Mouse (Mus musculus): ENCODE results near the gene R3hdm4. TPM values are rescaled to one million over a fixed set of nuclear protein-coding genes. Genes with fewer than 3 reads are reported as not detected.

The R3hdm4 gene
- polyA plus RNA-seq, 1 experiment from 2014 or later, result 151 TPM

GRCm38 (mm10) chr10:79916081-79916480 is 4.9 kb downstream of the R3hdm4 start:
- Histone ChIP-seq H3K4me2 (replicated peaks; ENCODE audit: low read depth, low read length) (peak overlapping the region; percentile 85), H3K9ac (replicated peaks; ENCODE audit: low read depth, low read length) (peak overlapping the region; percentile 73), H3K4me1 (ENCODE audit: control insufficient read depth, insufficient read depth, low read length) (peaks cover 44% of the 10 kb centered on the region), H3K4me3 (ENCODE audit: low read depth, low read length) (peak overlapping the region; percentile 52), H3K27ac (ENCODE audit: low read length) (peak overlapping the region; percentile 52; the same call in 1 of the 2 replicates), H3K27me3 (ENCODE audit: control insufficient read depth, insufficient read depth, low read length) (peaks cover 37% of the 10 kb centered on the region), H3K9me3 (ENCODE audit: control insufficient read depth, low read depth, low read length) (no peaks in the 10 kb centered on the region), H3K36me3 (ENCODE audit: control insufficient read depth, insufficient read depth, low read length) (peaks cover 11% of the 10 kb centered on the region)
- 5% methylated on average over 8 of the region's 8 CpGs for WGBS
- ATAC-seq (ENCODE audit: insufficient number of reproducible peaks, insufficient read depth, low FRiP score, low read depth), result no peak

DNA sequence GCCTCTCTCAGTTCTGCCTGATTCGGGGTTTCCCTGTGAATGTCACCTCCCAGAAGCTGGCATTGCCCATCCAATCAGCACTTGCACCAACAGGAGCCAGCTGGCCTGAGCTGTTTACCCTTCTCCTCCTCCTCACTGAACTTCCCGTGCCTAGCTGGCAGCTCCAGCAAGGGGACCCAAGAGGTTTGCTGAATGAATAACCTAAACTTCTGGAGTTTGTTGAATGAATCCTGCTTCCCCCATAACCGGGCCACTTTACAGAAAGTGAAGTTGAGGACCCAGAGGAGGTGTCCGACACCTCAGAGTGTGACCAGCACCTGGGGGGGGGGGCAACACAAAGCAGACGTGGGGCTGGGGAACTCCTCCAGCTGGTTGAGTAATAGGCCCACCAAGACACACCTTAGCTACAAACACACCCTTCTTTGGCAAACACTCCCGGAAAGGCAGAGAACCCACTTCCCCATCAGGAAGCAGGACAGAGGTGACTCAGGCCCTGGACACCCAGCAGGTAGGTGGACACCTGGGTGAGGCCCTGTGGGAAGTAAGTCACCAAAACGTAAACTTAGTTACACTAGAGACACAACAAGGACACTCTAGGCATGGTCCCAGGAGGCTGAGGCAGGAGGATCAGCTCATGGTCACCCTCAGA is 5.9 kb downstream of the R3hdm4 start:
- peak overlapping the region; percentile 85 for H3K4me2 ChIP-seq (replicated peaks; ENCODE audit: low read depth, low read length)
- H3K27ac ChIP-seq (ENCODE audit: low read length), result peak overlapping the region; percentile 33; the same call in 1 of the 2 replicates
- H3K36me3 ChIP-seq (ENCODE audit: control insufficient read depth, insufficient read depth, low read length), result peaks cover 17% of the 10 kb centered on the region
- no peak for ATAC-seq (ENCODE audit: insufficient number of reproducible peaks, insufficient read depth, low FRiP score, low read depth)
- peaks cover 27% of the 10 kb centered on the region for H3K27me3 ChIP-seq (ENCODE audit: control insufficient read depth, insufficient read depth, low read length)
- 59% methylated on average over 7 of the region's 7 CpGs for WGBS
- H3K4me1 ChIP-seq (ENCODE audit: control insufficient read depth, insufficient read depth, low read length), result peaks cover 35% of the 10 kb centered on the region
- H3K9ac ChIP-seq (replicated peaks; ENCODE audit: low read depth, low read length), result peak overlapping the region; percentile 73; the same call in 1 of the 2 replicates
- no peaks in the 10 kb centered on the region for H3K9me3 ChIP-seq (ENCODE audit: control insufficient read depth, low read depth, low read length)
- no peak overlapping the region for H3K4me3 ChIP-seq (ENCODE audit: low read depth, low read length)

DNA sequence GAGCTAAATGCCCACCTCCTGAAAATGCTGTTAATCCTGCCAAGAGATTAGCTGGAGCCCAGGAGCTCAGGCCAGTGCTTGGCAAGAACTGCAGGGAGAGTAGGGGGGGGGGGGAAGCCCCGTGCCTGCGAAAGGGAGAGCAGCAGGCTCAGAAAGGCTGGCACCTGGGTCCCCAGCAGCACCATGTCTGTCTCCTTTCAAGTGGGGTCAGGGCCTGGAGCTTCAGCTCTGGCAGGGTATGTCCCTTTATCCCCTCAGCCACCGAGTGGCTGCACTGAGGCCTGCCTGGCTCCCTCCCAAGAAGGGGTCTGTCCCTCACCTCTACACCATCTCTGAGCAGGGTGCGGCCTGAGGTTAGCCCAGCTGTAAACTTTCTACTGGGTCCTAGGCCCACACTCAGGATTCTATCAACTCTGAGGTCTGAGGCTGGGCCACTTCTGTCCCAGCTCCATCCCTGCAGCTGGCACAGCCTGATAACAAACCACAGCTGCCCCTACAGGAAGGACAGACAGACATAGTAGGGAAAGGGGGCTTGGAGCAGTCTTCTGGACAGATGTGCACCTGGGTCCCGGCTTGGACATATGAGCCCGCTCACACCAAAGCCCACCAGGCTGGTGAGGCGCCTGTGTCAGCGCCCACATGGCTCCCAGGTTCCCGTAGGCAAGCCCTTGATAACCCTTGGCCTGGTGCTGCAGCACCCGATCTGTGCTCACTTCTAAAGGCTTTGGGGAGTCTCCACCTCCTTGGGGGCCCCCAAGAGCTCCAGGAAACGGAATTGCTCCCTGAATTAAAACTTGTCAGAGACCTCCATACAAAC is 6.7 kb downstream of the R3hdm4 start:
- Histone ChIP-seq H3K4me2 (replicated peaks; ENCODE audit: low read depth, low read length) (0 out of 2 replicates have a peak overlapping the region, but pooled peaks have one; percentile 5), H3K4me3 (ENCODE audit: low read depth, low read length) (no peak overlapping the region), H3K4me1 (ENCODE audit: control insufficient read depth, insufficient read depth, low read length) (peaks cover 32% of the 10 kb centered on the region), H3K9ac (replicated peaks; ENCODE audit: low read depth, low read length) (no peak overlapping the region), H3K9me3 (ENCODE audit: control insufficient read depth, low read depth, low read length) (no peaks in the 10 kb centered on the region), H3K36me3 (ENCODE audit: control insufficient read depth, insufficient read depth, low read length) (peaks cover 17% of the 10 kb centered on the region), H3K27ac (ENCODE audit: low read length) (no peak overlapping the region), H3K27me3 (ENCODE audit: control insufficient read depth, insufficient read depth, low read length) (peaks cover 22% of the 10 kb centered on the region)
- 64% methylated on average over 11 of the region's 11 CpGs for WGBS
- ATAC-seq (ENCODE audit: insufficient number of reproducible peaks, insufficient read depth, low FRiP score, low read depth), result no peak

DNA sequence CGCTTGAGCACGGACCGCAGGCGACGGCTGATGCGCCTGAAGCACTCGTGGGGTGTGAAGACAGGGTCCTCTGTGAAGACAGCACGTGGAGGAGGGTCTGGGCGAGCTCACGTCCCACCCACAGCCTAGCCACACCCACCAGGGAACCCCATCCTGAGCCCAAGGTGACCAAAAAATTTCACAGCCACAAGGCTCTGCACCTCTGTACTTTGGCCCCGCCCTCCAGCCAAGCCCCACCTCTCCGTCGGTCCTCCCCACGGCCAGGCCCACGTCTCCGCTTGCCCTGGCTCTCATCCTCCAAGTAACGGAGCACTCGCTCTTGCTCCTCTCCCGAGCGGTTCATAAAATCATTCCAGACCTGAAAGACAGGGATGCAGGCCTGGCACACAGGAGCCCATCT is 8.6 kb downstream of the R3hdm4 start:
- H3K9me3 ChIP-seq (ENCODE audit: control insufficient read depth, low read depth, low read length), result no peaks in the 10 kb centered on the region
- ATAC-seq (ENCODE audit: insufficient number of reproducible peaks, insufficient read depth, low FRiP score, low read depth), result no peak
- peaks cover 24% of the 10 kb centered on the region for H3K4me1 ChIP-seq (ENCODE audit: control insufficient read depth, insufficient read depth, low read length)
- no peak overlapping the region for H3K4me3 ChIP-seq (ENCODE audit: low read depth, low read length)
- H3K9ac ChIP-seq (replicated peaks; ENCODE audit: low read depth, low read length), result no peak overlapping the region
- no peak overlapping the region for H3K4me2 ChIP-seq (replicated peaks; ENCODE audit: low read depth, low read length)
- peaks cover 17% of the 10 kb centered on the region for H3K36me3 ChIP-seq (ENCODE audit: control insufficient read depth, insufficient read depth, low read length)
- H3K27ac ChIP-seq (ENCODE audit: low read length), result no peak overlapping the region
- H3K27me3 ChIP-seq (ENCODE audit: control insufficient read depth, insufficient read depth, low read length), result peaks cover 2% of the 10 kb centered on the region; the same call in 1 of the 2 replicates
- WGBS, result 71% methylated on average over 20 of the region's 20 CpGs

DNA sequence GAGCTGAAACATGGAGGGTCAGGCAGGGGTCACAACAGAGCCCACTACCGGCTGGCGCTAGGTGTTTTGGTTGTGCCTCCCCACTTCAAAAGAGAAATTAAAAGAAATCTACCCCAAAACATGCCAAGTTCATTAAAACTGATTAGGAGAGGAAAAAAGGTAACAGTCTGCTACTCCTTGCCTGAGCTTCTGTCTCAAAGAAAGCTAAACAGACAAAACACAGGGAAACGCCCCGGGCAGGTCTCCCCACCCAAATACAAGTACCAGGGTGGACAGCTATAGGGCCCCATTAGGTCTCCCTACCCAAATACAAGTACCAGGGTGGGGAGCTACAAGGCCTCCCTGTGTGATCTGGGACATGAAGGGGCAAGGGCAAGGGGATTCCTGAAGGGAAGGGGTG is 10.5 kb downstream of the R3hdm4 start, which contains the start of gene Gm26602:
Gm26602 (plus strand) TSS at position 301 of the 400 bp plus-strand sequence.
- WGBS, result 95% methylated on average over 4 of the region's 4 CpGs
- peak within 1 kb of the TSS; percentile 55; the same call in 1 of the 2 replicates for H3K27ac ChIP-seq (ENCODE audit: low read length)
- ATAC-seq (ENCODE audit: insufficient number of reproducible peaks, insufficient read depth, low FRiP score, low read depth), result no peak
- H3K9ac ChIP-seq (replicated peaks; ENCODE audit: low read depth, low read length), result no peak within 1 kb of the TSS; the same call in 1 of the 2 replicates
- peaks cover 29% of the 10 kb centered on the region for H3K36me3 ChIP-seq (ENCODE audit: control insufficient read depth, insufficient read depth, low read length)
- no peak within 1 kb of the TSS for H3K4me2 ChIP-seq (replicated peaks; ENCODE audit: low read depth, low read length)
- H3K4me1 ChIP-seq (ENCODE audit: control insufficient read depth, insufficient read depth, low read length), result peaks cover 17% of the 10 kb centered on the region; the same call in 1 of the 2 replicates
- H3K9me3 ChIP-seq (ENCODE audit: control insufficient read depth, low read depth, low read length), result no peaks in the 10 kb centered on the region
- no peak within 1 kb of the TSS for H3K4me3 ChIP-seq (ENCODE audit: low read depth, low read length)
- no peaks in the 10 kb centered on the region for H3K27me3 ChIP-seq (ENCODE audit: control insufficient read depth, insufficient read depth, low read length)

DNA sequence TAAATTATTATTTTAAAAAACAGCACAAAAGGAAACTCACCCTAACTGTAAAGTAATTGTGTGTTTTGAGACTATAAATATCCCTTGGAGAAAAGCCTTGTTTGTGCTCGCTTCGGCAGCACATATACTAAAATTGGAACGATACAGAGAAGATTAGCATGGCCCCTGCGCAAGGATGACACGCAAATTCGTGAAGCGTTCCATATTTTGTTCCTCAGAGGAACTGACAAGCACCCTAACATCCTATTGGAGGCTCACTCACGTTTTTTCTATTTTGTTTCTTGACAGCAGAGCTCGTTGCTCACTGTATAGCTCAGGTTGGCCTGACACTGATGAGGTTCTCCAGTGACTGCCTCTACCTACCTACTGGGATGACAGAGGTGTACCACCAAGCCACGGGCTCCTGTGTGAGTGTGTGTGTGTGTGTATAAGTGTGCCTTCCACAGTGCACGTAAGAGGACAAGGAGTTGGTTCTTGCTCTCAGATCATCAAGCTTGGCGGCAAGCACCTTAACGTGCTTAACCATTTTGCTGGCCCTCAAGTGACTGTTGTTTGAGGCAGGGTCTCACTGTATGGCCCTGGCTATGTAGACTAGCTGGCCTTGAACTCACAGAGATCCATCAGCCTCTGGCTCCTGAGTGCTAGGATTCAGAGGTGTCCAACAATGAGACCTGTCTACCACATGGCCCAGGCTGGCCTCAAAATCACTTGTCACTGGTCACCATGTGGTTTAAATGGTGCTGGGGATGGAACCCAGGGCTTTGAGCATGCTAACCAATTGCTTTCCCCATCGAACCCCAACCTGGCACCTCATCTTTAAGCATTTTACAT is 11.7 kb downstream of the R3hdm4 start:
- H3K4me1 ChIP-seq (ENCODE audit: control insufficient read depth, insufficient read depth, low read length), result peaks cover 5% of the 10 kb centered on the region; the same call in 1 of the 2 replicates
- peak overlapping the region; percentile 78; the same call in 1 of the 2 replicates for H3K27ac ChIP-seq (ENCODE audit: low read length)
- 24% methylated on average over 14 of the region's 14 CpGs for WGBS
- H3K4me2 ChIP-seq (replicated peaks; ENCODE audit: low read depth, low read length), result peak overlapping the region; percentile 28
- ATAC-seq (ENCODE audit: insufficient number of reproducible peaks, insufficient read depth, low FRiP score, low read depth), result peak; percentile 33; the same call in 1 of the 2 replicates
- peaks cover 37% of the 10 kb centered on the region for H3K36me3 ChIP-seq (ENCODE audit: control insufficient read depth, insufficient read depth, low read length)
- H3K9ac ChIP-seq (replicated peaks; ENCODE audit: low read depth, low read length), result no peak overlapping the region; the same call in 1 of the 2 replicates
- H3K9me3 ChIP-seq (ENCODE audit: control insufficient read depth, low read depth, low read length), result no peaks in the 10 kb centered on the region
- peak overlapping the region; percentile 37; the same call in 1 of the 2 replicates for H3K4me3 ChIP-seq (ENCODE audit: low read depth, low read length)
- H3K27me3 ChIP-seq (ENCODE audit: control insufficient read depth, insufficient read depth, low read length), result no peaks in the 10 kb centered on the region

GRCm38 (mm10) chr10:79908167-79909091 is 12.6 kb downstream of the R3hdm4 start, which contains the start of gene Med16:
Med16 (minus strand) TSS chr10:79908923.
- peak within 1 kb of the TSS; percentile 37 for H3K4me3 ChIP-seq (ENCODE audit: low read depth, low read length)
- peaks cover 42% of the 10 kb centered on the region for H3K36me3 ChIP-seq (ENCODE audit: control insufficient read depth, insufficient read depth, low read length)
- no peaks in the 10 kb centered on the region for H3K9me3 ChIP-seq (ENCODE audit: control insufficient read depth, low read depth, low read length)
- no peaks in the 10 kb centered on the region for H3K27me3 ChIP-seq (ENCODE audit: control insufficient read depth, insufficient read depth, low read length)
- ATAC-seq (ENCODE audit: insufficient number of reproducible peaks, insufficient read depth, low FRiP score, low read depth), result peak; percentile 96
- WGBS, result 1% methylated on average over 52 of the region's 52 CpGs
- H3K4me2 ChIP-seq (replicated peaks; ENCODE audit: low read depth, low read length), result peak within 1 kb of the TSS; percentile 28
- H3K27ac ChIP-seq (ENCODE audit: low read length), result peak within 1 kb of the TSS; percentile 78
- H3K9ac ChIP-seq (replicated peaks; ENCODE audit: low read depth, low read length), result peak within 1 kb of the TSS; percentile 45
- H3K4me1 ChIP-seq (ENCODE audit: control insufficient read depth, insufficient read depth, low read length), result peaks cover 4% of the 10 kb centered on the region; the same call in 1 of the 2 replicates

Data from stomach, embryonic 14.5 days (tissue).